Mouse (Mus musculus) embryonic facial prominence, embryonic 13.5 days (tissue): ENCODE measurements around the gene Lasp1. TPM values are rescaled to one million over a fixed set of nuclear protein-coding genes. Genes with fewer than 3 reads are reported as not detected.

ENCODE experiments used
- ATAC-seq: fragments of 200-750 bp; cut with Nextera tagmentation; 2 replicates; pipeline ENCODE4 v1.8.0; 2017; ENCODE audit warnings: low read depth; ENCODE audit not compliant: insufficient number of reproducible peaks, insufficient read depth, low FRiP score, low TSS enrichment
- H3K27ac ChIP-seq: fragments of 300-500 bp; sonication (generic); 2 replicates; pipeline ENCODE4 v1.5.1; 2015; ENCODE audit warnings: moderate library complexity, mild to moderate bottlenecking, inconsistent platforms
- H3K27me3 ChIP-seq: fragments of 300-500 bp; sonication (generic); 2 replicates; pipeline ENCODE4 v1.6.1; 2015; ENCODE audit warnings: mild to moderate bottlenecking, inconsistent platforms
- H3K36me3 ChIP-seq: fragments of 300-500 bp; sonication (generic); 2 replicates; pipeline ENCODE4 v1.6.1; 2015; ENCODE audit warnings: mild to moderate bottlenecking, inconsistent platforms
- H3K4me1 ChIP-seq: fragments of 300-500 bp; sonication (generic); 2 replicates; pipeline ENCODE4 v1.6.1; 2015; ENCODE audit warnings: inconsistent platforms
- H3K4me2 ChIP-seq: fragments of 300-500 bp; sonication (generic); 2 replicates; pipeline ENCODE4 v1.6.1; 2015; ENCODE audit warnings: moderate library complexity, mild to moderate bottlenecking, inconsistent platforms
- H3K4me3 ChIP-seq: fragments of 300-500 bp; sonication (generic); 2 replicates; pipeline ENCODE4 v1.5.1; 2015; ENCODE audit warnings: mild to moderate bottlenecking, inconsistent platforms
- H3K9ac ChIP-seq: fragments of 300-500 bp; sonication (generic); 2 replicates; pipeline ENCODE4 v1.6.1; 2015; ENCODE audit warnings: mild to moderate bottlenecking, inconsistent platforms
- H3K9me3 ChIP-seq: fragments of 300-500 bp; sonication (generic); 2 replicates; pipeline ENCODE4 v1.6.1; 2016; ENCODE audit warnings: inconsistent platforms
- WGBS: fragments of 180-500 bp; shearing (Covaris S2); methylation state at CpG from one replicate; pipeline ENCODE4 v1.1.7; 2015; ENCODE audit warnings: mixed read lengths; 5-methylcytosine and 5-hydroxymethylcytosine counted together
- polyA plus RNA-seq: library from polyadenylated mRNA; unstranded; fragments of >200 nt; fragmentation: Nextera tagmentation; extraction: Ambion mirVana; gene quantifications from 2 replicates; pipeline ENCODE4 v1.2.1, GENCODE M21; 2015

Gene Lasp1
- polyA plus RNA-seq, 1 experiment from 2014 or later = 131 TPM

- Histone ChIP-seq H3K4me3 (peak overlapping the region; percentile 96; the same call in 1 of the 2 replicates), H3K36me3 (no peaks in the 10 kb centered on the region), H3K9ac (no peak overlapping the region), H3K27me3 (no peaks in the 10 kb centered on the region), H3K4me2 (peak overlapping the region; percentile 83), H3K4me1 (peaks cover 23% of the 10 kb centered on the region), H3K9me3 (no peaks in the 10 kb centered on the region), H3K27ac (0 out of 2 replicates have a peak overlapping the region, but pooled peaks have one; percentile 7)
- no peak for ATAC-seq
- 44% methylated on average over 15 of the region's 15 CpGs for WGBS
Measured at GRCm38 (mm10) chr11:97797369-97798082, 1.3 kb upstream of the Lasp1 start.

DNA sequence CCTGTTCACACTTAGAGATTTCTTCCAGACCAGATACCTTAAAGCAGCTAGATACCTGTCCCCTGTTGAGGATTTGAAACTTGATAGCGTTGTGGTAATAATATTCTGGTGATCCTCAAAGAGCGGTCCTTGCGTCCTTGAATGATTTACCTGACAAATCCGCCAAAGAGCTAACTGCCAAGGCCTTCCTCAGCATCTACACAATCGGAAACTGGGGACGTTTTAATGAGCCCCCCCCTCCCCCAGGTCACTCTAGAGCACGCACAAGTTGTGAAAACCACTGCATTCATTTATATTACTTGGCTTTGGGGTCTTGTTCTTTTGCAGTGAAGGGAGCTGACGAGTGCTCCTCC is 741 bp upstream of the Lasp1 start:
- Histone ChIP-seq H3K27ac (0 out of 2 replicates have a peak overlapping the region, but pooled peaks have one; percentile 7), H3K4me3 (peak overlapping the region; percentile 96), H3K9ac (no peak overlapping the region; the same call in 1 of the 2 replicates), H3K9me3 (no peaks in the 10 kb centered on the region), H3K36me3 (no peaks in the 10 kb centered on the region), H3K27me3 (no peaks in the 10 kb centered on the region), H3K4me2 (peak overlapping the region; percentile 83), H3K4me1 (peaks cover 23% of the 10 kb centered on the region)
- 28% methylated on average over 8 of the region's 8 CpGs for WGBS
- no peak for ATAC-seq

DNA sequence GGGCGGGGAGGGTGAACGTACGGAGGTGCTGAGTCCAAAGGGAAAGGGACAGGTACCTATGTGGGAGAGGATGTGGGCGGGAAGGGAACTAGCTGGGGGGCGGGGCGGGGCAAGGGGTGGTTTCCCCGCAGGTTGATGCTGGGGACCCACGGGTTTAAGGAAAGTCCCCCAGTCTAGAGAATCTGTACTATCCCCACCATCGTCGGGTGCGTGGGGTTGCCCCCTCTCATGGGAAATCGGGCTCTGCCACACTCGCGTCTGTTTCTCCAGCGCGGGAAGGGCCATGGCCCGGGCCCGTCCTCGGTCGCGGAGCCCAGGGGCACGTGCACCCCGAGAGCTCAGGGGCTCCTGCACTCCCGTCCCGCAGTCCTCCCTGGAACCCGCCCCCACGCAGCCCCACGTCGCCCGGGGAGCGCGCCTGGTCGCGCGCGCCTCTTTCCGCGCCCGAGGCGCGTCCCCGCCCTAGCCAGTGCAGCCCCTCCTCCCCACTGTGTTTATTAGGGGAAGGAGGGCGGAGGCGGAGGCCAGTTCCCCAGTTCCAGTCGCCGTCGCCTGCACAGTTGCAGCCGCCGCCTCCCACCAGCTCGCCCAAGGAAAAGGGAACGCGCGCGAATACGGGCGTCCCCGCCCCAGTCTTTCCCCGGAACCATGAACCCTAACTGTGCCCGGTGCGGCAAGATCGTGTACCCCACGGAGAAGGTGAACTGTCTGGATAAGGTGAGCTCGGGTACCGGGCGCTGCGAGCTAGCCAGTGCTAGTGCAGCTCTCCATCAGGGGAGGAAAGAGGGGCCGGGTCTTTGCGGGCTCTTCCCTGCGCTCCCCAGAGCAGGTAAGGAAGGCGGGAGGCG is 570 bp downstream of the Lasp1 start:
- peak; percentile 80 for ATAC-seq
- H3K9me3 ChIP-seq = no peaks in the 10 kb centered on the region
- peak overlapping the region; percentile 96 for H3K4me3 ChIP-seq
- no peaks in the 10 kb centered on the region for H3K36me3 ChIP-seq
- peaks cover 32% of the 10 kb centered on the region for H3K4me1 ChIP-seq
- no peaks in the 10 kb centered on the region for H3K27me3 ChIP-seq
- peak overlapping the region; percentile 98 for H3K27ac ChIP-seq
- peak overlapping the region; percentile 93 for H3K9ac ChIP-seq
- under 1% methylated on average over 71 of the region's 71 CpGs for WGBS
- H3K4me2 ChIP-seq = peak overlapping the region; percentile 83

GRCm38 (mm10) chr11:97799994-97800690 is 1.3 kb downstream of the Lasp1 start:
- H3K36me3 ChIP-seq = no peaks in the 10 kb centered on the region
- no peaks in the 10 kb centered on the region for H3K9me3 ChIP-seq
- ATAC-seq = peak; percentile 45
- H3K4me1 ChIP-seq = peaks cover 40% of the 10 kb centered on the region
- peak overlapping the region; percentile 83 for H3K4me2 ChIP-seq
- peak overlapping the region; percentile 93 for H3K9ac ChIP-seq
- peak overlapping the region; percentile 96 for H3K4me3 ChIP-seq
- no peaks in the 10 kb centered on the region for H3K27me3 ChIP-seq
- 2% methylated on average over 29 of the region's 43 CpGs for WGBS
- H3K27ac ChIP-seq = peak overlapping the region; percentile 98

DNA sequence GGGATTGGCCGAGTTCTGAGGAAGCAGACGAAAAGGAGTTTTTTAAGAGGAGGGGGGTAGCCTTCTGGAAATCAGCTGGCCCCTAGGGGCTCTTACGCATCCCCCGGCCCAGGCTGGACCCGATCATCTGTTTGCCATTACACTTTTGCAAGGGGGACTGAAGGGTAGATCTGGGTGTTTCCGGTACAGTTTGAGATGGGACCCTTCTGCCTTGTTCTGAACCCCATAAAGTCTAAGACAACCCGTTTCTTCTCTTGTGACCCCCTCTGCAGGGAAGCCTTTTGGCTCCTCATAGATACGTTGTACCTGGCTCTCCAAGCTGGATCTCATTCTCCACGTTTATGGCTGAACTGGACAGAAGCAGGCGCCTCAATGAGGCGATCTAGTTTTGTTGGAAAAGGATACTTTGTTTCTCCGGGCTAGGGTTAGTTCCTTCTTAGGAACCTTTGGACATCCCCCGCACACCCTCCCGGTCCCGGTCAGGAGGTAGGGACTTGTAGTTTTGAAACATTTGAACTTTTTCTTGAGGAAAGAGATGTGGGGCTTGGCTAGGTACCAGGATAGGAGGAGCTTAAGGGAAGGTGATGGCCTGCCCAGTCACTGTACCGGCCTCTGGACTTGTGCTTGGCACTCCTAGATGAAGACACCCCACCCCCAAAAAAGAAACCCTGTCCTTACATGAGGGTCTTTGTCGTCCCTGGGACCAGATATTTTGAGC is 2.0 kb downstream of the Lasp1 start:
- H3K9me3 ChIP-seq = no peaks in the 10 kb centered on the region
- no peak for ATAC-seq
- peak overlapping the region; percentile 83 for H3K4me2 ChIP-seq
- H3K36me3 ChIP-seq = no peaks in the 10 kb centered on the region
- no peaks in the 10 kb centered on the region for H3K27me3 ChIP-seq
- H3K4me3 ChIP-seq = peak overlapping the region; percentile 96
- H3K4me1 ChIP-seq = peaks cover 47% of the 10 kb centered on the region
- WGBS = 2% methylated on average over 17 of the region's 17 CpGs
- H3K9ac ChIP-seq = peak overlapping the region; percentile 93
- H3K27ac ChIP-seq = peak overlapping the region; percentile 98

GRCm38 (mm10) chr11:97801409-97802193 is 2.8 kb downstream of the Lasp1 start:
- no peak for ATAC-seq
- Histone ChIP-seq H3K27me3 (no peaks in the 10 kb centered on the region), H3K27ac (peak overlapping the region; percentile 98), H3K9me3 (no peaks in the 10 kb centered on the region), H3K4me1 (peaks cover 54% of the 10 kb centered on the region), H3K36me3 (peaks cover 5% of the 10 kb centered on the region; the same call in 1 of the 2 replicates), H3K9ac (peak overlapping the region; percentile 93), H3K4me3 (peak overlapping the region; percentile 96), H3K4me2 (peak overlapping the region; percentile 83)
- 33% methylated on average over 8 of the region's 8 CpGs for WGBS

DNA sequence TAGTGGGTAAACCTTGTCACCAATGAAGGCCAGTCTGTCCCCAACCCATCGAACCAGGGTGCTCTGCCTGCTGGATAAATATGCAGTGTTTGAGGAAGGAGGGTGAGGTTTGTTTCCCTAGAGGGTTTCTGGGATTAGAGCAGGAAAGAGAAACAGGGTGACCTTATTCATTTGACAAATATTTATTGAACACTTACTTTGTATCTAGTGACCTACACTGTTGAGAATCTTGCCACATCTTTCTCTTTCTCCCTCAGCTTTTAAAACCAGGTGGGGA is 3.3 kb downstream of the Lasp1 start:
- no peaks in the 10 kb centered on the region for H3K9me3 ChIP-seq
- H3K9ac ChIP-seq = peak overlapping the region; percentile 93
- peak overlapping the region; percentile 96 for H3K4me3 ChIP-seq
- no peak for ATAC-seq
- H3K4me1 ChIP-seq = peaks cover 59% of the 10 kb centered on the region
- H3K27ac ChIP-seq = peak overlapping the region; percentile 98
- peak overlapping the region; percentile 83 for H3K4me2 ChIP-seq
- H3K27me3 ChIP-seq = no peaks in the 10 kb centered on the region
- 42% methylated on average over 1 of the region's 1 CpGs for WGBS
- peaks cover 10% of the 10 kb centered on the region for H3K36me3 ChIP-seq

- Histone ChIP-seq H3K4me3 (peak overlapping the region; percentile 96; the same call in 1 of the 2 replicates), H3K27me3 (no peaks in the 10 kb centered on the region), H3K4me2 (peak overlapping the region; percentile 83), H3K27ac (no peak overlapping the region), H3K9ac (peak overlapping the region; percentile 93; the same call in 1 of the 2 replicates), H3K9me3 (no peaks in the 10 kb centered on the region), H3K4me1 (peaks cover 61% of the 10 kb centered on the region), H3K36me3 (peaks cover 14% of the 10 kb centered on the region)
- 39% methylated on average over 6 of the region's 6 CpGs for WGBS
- ATAC-seq = no peak
Measured at GRCm38 (mm10) chr11:97802495-97802894, 3.7 kb downstream of the Lasp1 start.

DNA sequence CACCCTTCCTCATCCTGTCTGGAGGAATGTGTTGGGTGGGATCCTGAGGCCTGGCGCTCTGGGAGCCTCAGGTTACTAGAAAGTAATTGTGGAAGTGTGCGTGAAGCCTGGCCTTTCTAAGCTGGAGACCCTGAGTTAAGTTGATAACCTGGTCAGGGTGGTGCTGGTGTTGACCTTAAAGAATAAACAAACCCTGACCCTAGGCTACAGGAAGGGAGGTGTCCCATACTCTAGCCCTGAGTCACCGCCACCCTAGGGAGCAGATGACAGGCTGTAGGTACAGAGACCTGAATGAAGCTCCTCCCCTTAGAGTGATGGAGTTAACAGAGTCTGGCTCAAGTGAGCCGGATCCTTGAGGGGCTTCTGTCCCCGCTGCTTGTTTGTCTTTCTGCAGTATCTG is 5.0 kb downstream of the Lasp1 start:
- H3K9me3 ChIP-seq = no peaks in the 10 kb centered on the region
- H3K4me1 ChIP-seq = peaks cover 69% of the 10 kb centered on the region
- H3K27me3 ChIP-seq = no peaks in the 10 kb centered on the region
- no peak overlapping the region for H3K4me3 ChIP-seq
- no peak for ATAC-seq
- H3K27ac ChIP-seq = peak overlapping the region; percentile 93
- peaks cover 26% of the 10 kb centered on the region for H3K36me3 ChIP-seq
- peak overlapping the region; percentile 62; the same call in 1 of the 2 replicates for H3K4me2 ChIP-seq
- 69% methylated on average over 5 of the region's 5 CpGs for WGBS
- no peak overlapping the region for H3K9ac ChIP-seq

- 5% methylated on average over 9 of the region's 9 CpGs for WGBS
- H3K4me3 ChIP-seq = peak overlapping the region; percentile 33
Measured at GRCm38 (mm10) chr11:97804841-97805661, 6.3 kb downstream of the Lasp1 start.

More at GRCm38 (mm10) chr11:97804841-97805661, 6.3 kb downstream of the Lasp1 start:
- Histone ChIP-seq H3K27me3 (no peaks in the 10 kb centered on the region), H3K4me1 (peaks cover 81% of the 10 kb centered on the region), H3K9ac (peak overlapping the region; percentile 52), H3K4me2 (peak overlapping the region; percentile 62), H3K36me3 (peaks cover 36% of the 10 kb centered on the region), H3K9me3 (no peaks in the 10 kb centered on the region), H3K27ac (peak overlapping the region; percentile 93)
- ATAC-seq = peak; percentile 52; the same call in 1 of the 2 replicates
